Mouse (Mus musculus) MEL (cell line): ENCODE measurements around the gene D11Wsu47e. TPM values are rescaled to one million over a fixed set of nuclear protein-coding genes. Genes with fewer than 3 reads are reported as not detected.

Experiments
- DNase-seq: peaks from one replicate; pipeline ENCODE4 v3.0.0; 2011; ENCODE audit warnings: low read depth, low spot score
- H3K27ac ChIP-seq: 2 replicates; pipeline ENCODE4 v1.5.1; 2012; ENCODE audit warnings: low read depth, mild to moderate bottlenecking, control low read depth, low read length, moderate library complexity; ENCODE audit not compliant: control insufficient read depth
- H3K27me3 ChIP-seq, 2 experiments: fragments of 150-350 bp in 1 of 2; sonication (generic) in 1 of 2; 2 replicates each; pipeline ENCODE4 v1.6.1; 2012; ENCODE audit warnings: low read length in 2 of 2, mild to moderate bottlenecking in 2 of 2, improper control_type of control experiment in 1 of 2, moderate library complexity in 1 of 2; ENCODE audit not compliant: insufficient read depth in 2 of 2, control insufficient read depth in 1 of 2
- H3K36me3 ChIP-seq, 2 experiments: 2 replicates each; pipeline ENCODE4 v1.6.1; 2012 to 2014; ENCODE audit warnings: low read length in 2 of 2, improper control_type of control experiment in 1 of 2, inconsistent platforms in 1 of 2, mild to moderate bottlenecking in 1 of 2; ENCODE audit not compliant: insufficient read depth in 2 of 2, control insufficient read depth in 1 of 2
- H3K4me1 ChIP-seq, 2 experiments: fragments of 150-350 bp in 1 of 2; sonication (generic) in 1 of 2; 2 replicates each; pipeline ENCODE4 v1.6.1; 2012; ENCODE audit warnings: low read length in 2 of 2, improper control_type of control experiment in 1 of 2, mild to moderate bottlenecking in 1 of 2; ENCODE audit not compliant: insufficient read depth in 2 of 2, control insufficient read depth in 1 of 2
- H3K4me3 ChIP-seq, 2 experiments: fragments of 150-350 bp in 1 of 2; sonication (generic) in 1 of 2; 2 replicates each; pipeline ENCODE4 v1.5.1; 2012; ENCODE audit warnings: low read depth in 2 of 2, low read length in 2 of 2, mild to moderate bottlenecking in 2 of 2, moderate library complexity in 2 of 2, control low read depth in 1 of 2, improper control_type of control experiment in 1 of 2; ENCODE audit not compliant: control insufficient read depth in 1 of 2, insufficient read depth in 1 of 2
- H3K79me2 ChIP-seq: 2 replicates; pipeline ENCODE4 v1.6.1; 2012; ENCODE audit warnings: mild to moderate bottlenecking, low read length, moderate library complexity; ENCODE audit not compliant: control insufficient read depth, poor library complexity, insufficient read depth
- H3K9ac ChIP-seq: 2 replicates; pipeline ENCODE4 v1.6.1; 2012; ENCODE audit warnings: low read depth, mild to moderate bottlenecking, control low read depth, low read length, moderate library complexity; ENCODE audit not compliant: control insufficient read depth, poor library complexity, severe bottlenecking
- H3K9me3 ChIP-seq: fragments of 150-350 bp; sonication (generic); replicated peaks from 2 replicates; pipeline ENCODE4 v1.6.1; 2012; ENCODE audit warnings: mild to moderate bottlenecking, low read length, improper control_type of control experiment, moderate library complexity; ENCODE audit not compliant: insufficient read depth
- BHLHE40 ChIP-seq: IDR thresholded peaks from 2 replicates; pipeline ENCODE4 v1.6.1; 2012; ENCODE audit warnings: low read depth, mild to moderate bottlenecking, inconsistent platforms, low read length, improper control_type of control experiment, borderline replicate concordance
- E2F4 ChIP-seq: IDR thresholded peaks from 2 replicates; pipeline ENCODE4 v1.6.1; 2011; ENCODE audit warnings: low read depth, low read length, improper control_type of control experiment, borderline replicate concordance
- ELF1 ChIP-seq: IDR thresholded peaks from 2 replicates; pipeline ENCODE4 v1.6.1; 2014; ENCODE audit warnings: low read depth, mild to moderate bottlenecking, inconsistent platforms, low read length, improper control_type of control experiment, moderate library complexity
- EP300 ChIP-seq, 2 experiments: IDR thresholded peaks; 2 replicates each; pipeline ENCODE4 v1.6.1; 2011; ENCODE audit warnings: improper control_type of control experiment in 2 of 2, low read length in 2 of 2, low read depth in 1 of 2, mild to moderate bottlenecking in 1 of 2
- ETS1 ChIP-seq: IDR thresholded peaks from 2 replicates; pipeline ENCODE4 v1.6.1; 2012; ENCODE audit warnings: low read depth, mild to moderate bottlenecking, inconsistent platforms, low read length, improper control_type of control experiment, moderate library complexity
- GABPA ChIP-seq: IDR thresholded peaks from 2 replicates; pipeline ENCODE4 v1.6.1; 2012; ENCODE audit warnings: low read depth, mild to moderate bottlenecking, inconsistent platforms, low read length, improper control_type of control experiment, moderate library complexity
- GATA1 ChIP-seq: IDR thresholded peaks from 2 replicates; pipeline ENCODE4 v1.6.1; 2011; ENCODE audit warnings: low read depth, low read length, improper control_type of control experiment
- KAT2A ChIP-seq: conservative IDR thresholded peaks from 2 replicates; pipeline ENCODE4 v1.6.1; 2012; ENCODE audit warnings: low read depth, low read length, improper control_type of control experiment, inconsistent platforms
- MAX ChIP-seq: IDR thresholded peaks from 2 replicates; pipeline ENCODE4 v1.6.1; 2011; ENCODE audit warnings: low read length, improper control_type of control experiment
- MYB ChIP-seq: IDR thresholded peaks from 2 replicates; pipeline ENCODE4 v1.6.1; 2011; ENCODE audit warnings: mild to moderate bottlenecking, low read depth, low read length, improper control_type of control experiment
- NRF1 ChIP-seq: IDR thresholded peaks from 2 replicates; pipeline ENCODE4 v1.6.1; 2014; ENCODE audit warnings: low read depth, mild to moderate bottlenecking, inconsistent platforms, low read length, improper control_type of control experiment, moderate library complexity; ENCODE audit not compliant: poor library complexity, insufficient read depth, severe bottlenecking
- POLR2AphosphoS5 ChIP-seq: IDR thresholded peaks from 2 replicates; pipeline ENCODE4 v1.6.1; 2012; ENCODE audit warnings: low read depth, borderline replicate concordance, mild to moderate bottlenecking, inconsistent platforms, low read length, moderate library complexity, mixed read lengths
- RAD21 ChIP-seq: IDR thresholded peaks from 2 replicates; pipeline ENCODE4 v1.6.1; 2011; ENCODE audit warnings: mild to moderate bottlenecking, low read depth, low read length, improper control_type of control experiment
- RCOR1 ChIP-seq: IDR thresholded peaks from 2 replicates; pipeline ENCODE4 v1.6.1; 2012; ENCODE audit warnings: low read depth, mild to moderate bottlenecking, inconsistent platforms, low read length, improper control_type of control experiment
- SIN3A ChIP-seq: IDR thresholded peaks from 2 replicates; pipeline ENCODE4 v1.6.1; 2012; ENCODE audit warnings: low read length, improper control_type of control experiment, inconsistent platforms
- TAL1 ChIP-seq: IDR thresholded peaks from 2 replicates; pipeline ENCODE4 v1.6.1; 2012; ENCODE audit warnings: mild to moderate bottlenecking, inconsistent platforms, low read length, moderate library complexity, mixed read lengths
- TBP ChIP-seq: IDR thresholded peaks from 2 replicates; pipeline ENCODE4 v1.8.0; 2011; ENCODE audit warnings: low read depth, low read length, improper control_type of control experiment
- TCF12 ChIP-seq: IDR thresholded peaks from 2 replicates; pipeline ENCODE4 v1.6.1; 2014; ENCODE audit warnings: low read depth, mild to moderate bottlenecking, inconsistent platforms, low read length, improper control_type of control experiment, moderate library complexity
- UBTF ChIP-seq: IDR thresholded peaks from 2 replicates; pipeline ENCODE4 v1.6.1; 2012; ENCODE audit warnings: low read depth, mild to moderate bottlenecking, inconsistent platforms, low read length, improper control_type of control experiment, moderate library complexity, borderline replicate concordance; ENCODE audit not compliant: insufficient read depth
- USF2 ChIP-seq, 2 experiments: IDR thresholded peaks; 2 replicates each; pipeline ENCODE4 v1.6.1; 2011 to 2012; ENCODE audit warnings: improper control_type of control experiment in 2 of 2, low read length in 2 of 2, borderline replicate concordance in 1 of 2, inconsistent platforms in 1 of 2, low read depth in 1 of 2, mild to moderate bottlenecking in 1 of 2; ENCODE audit not compliant: insufficient read depth in 1 of 2
- ZMIZ1 ChIP-seq: IDR thresholded peaks from 2 replicates; pipeline ENCODE4 v1.6.1; 2012; ENCODE audit warnings: low read depth, mild to moderate bottlenecking, inconsistent platforms, low read length, improper control_type of control experiment, moderate library complexity
- polyA plus RNA-seq, 2 experiments: library from polyadenylated mRNA; stranded (reverse) in 1 of 2; unstranded in 1 of 2; fragments of >175 nt in 1 of 2; fragments of >200 nt in 1 of 2; gene quantifications; 2 replicates each; pipeline versions ENCODE4 v1.2.1 to v1.2.4; 2012; ENCODE audit warnings: low replicate concordance in 2 of 2, low read depth in 1 of 2; ENCODE audit not compliant: insufficient read length in 2 of 2, insufficient read depth in 1 of 2, missing spikeins in 1 of 2
- total RNA-seq: library from RNA; depleted of rRNA; stranded (reverse); fragments of 300-350 nt; gene quantifications from 2 replicates; pipeline ENCODE4 v1.2.3, GENCODE M21; 2012

Gene D11Wsu47e
- total and polyA plus RNA-seq, 3 experiments = 25.0 to 40.6 TPM; not detected in 1

- no peak for TF ChIP-seq RAD21
- peak in 1 of 2 experiments; percentile 33; a peak in 1 of 4 replicates for TF ChIP-seq EP300 (IDR thresholded peaks at IDR 0.05; ENCODE audit: low read depth in 1 of 2, low read length in 2 of 2)
- peak; percentile 96 for TF ChIP-seq ELF1
- TF ChIP-seq MYB = no peak
These were observed at the start of gene D11Wsu47e, which contains the start of gene Fam104a (continued) for GRCm38 (mm10) chr11:113683957-113684706.

GRCm38 (mm10) chr11:113634699-113635121, 49.5 kb upstream of the D11Wsu47e start:
- no peak for DNase-seq
- H3K27ac ChIP-seq = no peak overlapping the region

GRCm38 (mm10) chr11:113638680-113639079, 45.5 kb upstream of the D11Wsu47e start:
- H3K36me3 ChIP-seq = no peaks in the 10 kb centered on the region
- H3K27me3 ChIP-seq = peaks cover 2% of the 10 kb centered on the region in 2 experiments; a peak in 3 of 4 replicates
- H3K4me3 ChIP-seq = no peak overlapping the region
- H3K9me3 ChIP-seq = no peaks in the 10 kb centered on the region
- TF ChIP-seq BHLHE40 = no peak
- no peak for TF ChIP-seq TCF12
- no peaks in the 10 kb centered on the region for H3K79me2 ChIP-seq
- no peak overlapping the region for H3K27ac ChIP-seq
- no peak for DNase-seq
- peaks cover 0 to 5% of the 10 kb centered on the region in 2 experiments; a peak in 3 of 4 replicates for H3K4me1 ChIP-seq
- no peak overlapping the region for H3K9ac ChIP-seq

More at GRCm38 (mm10) chr11:113634699-113635121, 49.5 kb upstream of the D11Wsu47e start:
- Histone ChIP-seq H3K9me3 (no peaks in the 10 kb centered on the region), H3K9ac (no peak overlapping the region), H3K27me3 (peaks cover 2 to 5% of the 10 kb centered on the region in 2 experiments; a peak in 3 of 4 replicates), H3K4me3 (no peak overlapping the region), H3K36me3 (no peaks in the 10 kb centered on the region), H3K4me1 (no peaks in the 10 kb centered on the region), H3K79me2 (no peaks in the 10 kb centered on the region)
- TF ChIP-seq UBTF = no peak
- no peak for TF ChIP-seq MAX
- TF ChIP-seq TBP = no peak
- TF ChIP-seq POLR2AphosphoS5 = no peak
- TF ChIP-seq ELF1 = no peak
- no peak for TF ChIP-seq E2F4
- TF ChIP-seq GATA1 = no peak
- no peak for TF ChIP-seq NRF1
- no peak for TF ChIP-seq ZMIZ1
- TF ChIP-seq RCOR1 = no peak
- TF ChIP-seq GABPA = no peak
- TF ChIP-seq EP300 (IDR thresholded peaks at IDR 0.05; ENCODE audit: low read depth in 1 of 2, low read length in 2 of 2) = no peak
- no peak for TF ChIP-seq SIN3A
- no peak for TF ChIP-seq BHLHE40
- no peak for TF ChIP-seq KAT2A
- no peak for TF ChIP-seq USF2 (IDR thresholded peaks at IDR 0.05; ENCODE audit: borderline replicate concordance in 1 of 2, insufficient read depth in 1 of 2, low read depth in 1 of 2, low read length in 2 of 2)
- no peak for TF ChIP-seq ETS1
- TF ChIP-seq TAL1 = no peak
